Mouse (Mus musculus): ENCODE data around the gene Ei24.

DNA sequence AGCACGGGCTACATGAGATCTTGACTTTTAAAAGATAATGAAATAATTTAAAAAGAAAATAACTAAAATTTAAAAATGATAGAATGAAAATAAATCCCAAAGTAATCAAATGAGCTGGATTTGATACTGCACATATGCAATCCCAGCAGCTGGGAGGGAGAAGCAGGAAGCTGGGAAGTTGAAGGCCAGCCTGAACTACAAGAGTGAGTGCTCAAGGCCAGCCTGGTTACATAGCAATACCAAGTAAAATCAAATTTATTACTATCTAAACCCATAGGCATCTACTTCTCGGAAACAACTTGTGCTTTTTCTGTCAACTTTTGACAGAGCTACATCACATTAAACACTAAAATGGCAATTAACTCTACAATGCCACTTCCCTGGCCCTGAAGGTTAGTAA lies 13.3 kb downstream of the Ei24 start:
- no peak for TF ChIP-seq CTCF (IDR thresholded peaks at IDR 0.05; ENCODE audit: borderline replicate concordance, control insufficient read depth, extremely low read depth, insufficient read depth, low read length, poor library complexity)
- no peak for TF ChIP-seq POLR2A (IDR thresholded peaks at IDR 0.05; ENCODE audit: control insufficient read depth, extremely low read depth, insufficient read depth, low read length, poor library complexity)
